Mouse (Mus musculus) left cerebral cortex, postnatal 14 days (tissue): ENCODE data around the gene Tacc2. TPM values are rescaled to one million over a fixed set of nuclear protein-coding genes. Genes with fewer than 3 reads are reported as not detected.

Experiments
- total RNA-seq, 2 experiments: library from RNA; stranded (reverse); gene quantifications; 2 replicates each; pipeline ENCODE4 v1.2.3; 2021

Tacc2 gene
- total RNA-seq, 2 experiments from 2014 or later: 68.9 to 70.3 TPM

Other genes with a start within 250 kb of the Tacc2 start
- 10 to 100 TPM; 52.2 to 54.0 TPM for gene Ate1, start 57.1 kb upstream of the Tacc2 start, total RNA-seq
- gene Nsmce4a, start 4.3 kb upstream of the Tacc2 start, total RNA-seq: 10 to 100 TPM; 28.0 to 31.0 TPM
- under 1 TPM; 0.15 to 0.42 TPM for gene Btbd16, start 196.6 kb downstream of the Tacc2 start, total RNA-seq